Mouse (Mus musculus) kidney, adult 2 months (tissue): Measurements from ENCODE around the gene Rreb1. TPM values are rescaled to one million over a fixed set of nuclear protein-coding genes. Genes with fewer than 3 reads are reported as not detected.

Source experiments
- DNase-seq: peaks from one replicate; pipeline ENCODE4 v3.0.0; 2021
- H3K27ac ChIP-seq: fragments of 200-500 bp; 2 replicates; pipeline ENCODE4 v1.5.1; 2012; ENCODE audit warnings: low read depth, low read length, control low read depth, inconsistent platforms; ENCODE audit not compliant: insufficient read depth
- H3K27me3 ChIP-seq: fragments of 200-500 bp; replicated peaks from 2 replicates; pipeline ENCODE4 v1.6.1; 2012; ENCODE audit warnings: mild to moderate bottlenecking, moderate library complexity, low read length, inconsistent platforms; ENCODE audit not compliant: control insufficient read depth, insufficient read depth
- H3K36me3 ChIP-seq: fragments of 200-500 bp; 2 replicates; pipeline ENCODE4 v1.6.1; 2012; ENCODE audit warnings: mild to moderate bottlenecking, moderate library complexity, low read length, inconsistent platforms; ENCODE audit not compliant: control insufficient read depth, insufficient read depth
- H3K4me1 ChIP-seq: fragments of 200-500 bp; 2 replicates; pipeline ENCODE4 v1.6.1; 2011; ENCODE audit warnings: low read length; ENCODE audit not compliant: control insufficient read depth, insufficient read depth
- H3K4me3 ChIP-seq: fragments of 200-500 bp; 2 replicates; pipeline ENCODE4 v1.5.1; 2011; ENCODE audit warnings: mild to moderate bottlenecking, low read depth, low read length, control low read depth; ENCODE audit not compliant: insufficient read depth
- CTCF ChIP-seq: fragments of 200-500 bp; conservative IDR thresholded peaks from 2 replicates; pipeline ENCODE4 v1.5.1; 2011; ENCODE audit warnings: low read depth, mild to moderate bottlenecking, control low read depth, low read length, moderate library complexity, mixed read lengths; ENCODE audit not compliant: insufficient read depth, insufficient read length
- POLR2A ChIP-seq: fragments of 200-500 bp; IDR thresholded peaks from one replicate; pipeline ENCODE4 v1.6.1; 2011; ENCODE audit warnings: low read depth, low read length, control low read depth
- WGBS: fragments of 180-500 bp; shearing (Covaris S2); methylation state at CpG from one replicate; pipeline ENCODE4 v1.1.7; 2018; 5-methylcytosine and 5-hydroxymethylcytosine counted together
- polyA plus RNA-seq: library from polyadenylated mRNA; depleted of rRNA; stranded (reverse); fragments of >200 nt; gene quantifications from 2 replicates; pipeline ENCODE4 v1.2.3, GENCODE M21; 2012

Rreb1 gene
- polyA plus RNA-seq, 1 experiment: 16.7 TPM

DNA sequence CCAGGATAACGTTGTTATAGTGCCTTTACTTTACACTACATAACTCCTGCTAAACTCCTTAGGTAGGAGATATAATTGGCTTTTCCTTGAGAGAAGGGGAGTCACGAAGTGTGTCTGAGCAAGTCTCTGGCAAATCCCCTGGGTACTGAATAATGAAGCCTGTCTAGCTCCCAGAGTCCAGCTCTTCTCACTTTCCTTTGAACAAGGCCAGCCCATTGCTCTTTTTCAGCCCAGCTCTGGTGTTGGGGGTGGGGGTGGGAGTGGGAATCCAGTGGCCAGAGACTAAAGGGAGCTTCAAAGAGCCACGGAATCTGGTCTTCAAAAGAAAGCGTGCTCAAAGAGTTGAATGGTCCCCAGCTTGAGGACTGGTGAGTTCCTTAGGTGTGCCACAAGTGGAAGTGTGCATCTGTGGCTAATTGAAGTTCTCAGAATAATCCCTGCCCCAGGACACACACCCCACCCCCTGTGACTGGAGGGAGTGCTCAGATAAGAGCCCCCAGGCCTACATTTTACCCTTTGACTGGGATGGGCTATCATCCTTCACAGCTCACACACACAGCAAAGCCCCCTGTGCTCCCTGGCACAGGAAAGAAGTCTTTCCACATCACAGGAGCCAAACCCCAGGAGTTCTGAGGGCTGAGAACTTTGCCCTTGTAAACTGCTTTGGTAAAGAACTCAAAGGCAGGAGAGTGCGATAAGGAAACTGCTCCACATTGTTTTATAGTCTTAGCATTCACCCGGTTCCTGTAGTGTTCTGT lies 24.2 kb downstream of the Rreb1 start:
- no peak overlapping the region for H3K4me3 ChIP-seq
- no peaks in the 10 kb centered on the region for H3K36me3 ChIP-seq
- TF ChIP-seq POLR2A (no peak), CTCF (no peak)
- WGBS: 57% methylated on average over 6 of the region's 6 CpGs
- peaks cover 3% of the 10 kb centered on the region; the same call in 1 of the 2 replicates for H3K4me1 ChIP-seq
- DNase-seq: peak; percentile 55
- no peaks in the 10 kb centered on the region for H3K27me3 ChIP-seq
- no peak overlapping the region for H3K27ac ChIP-seq

DNA sequence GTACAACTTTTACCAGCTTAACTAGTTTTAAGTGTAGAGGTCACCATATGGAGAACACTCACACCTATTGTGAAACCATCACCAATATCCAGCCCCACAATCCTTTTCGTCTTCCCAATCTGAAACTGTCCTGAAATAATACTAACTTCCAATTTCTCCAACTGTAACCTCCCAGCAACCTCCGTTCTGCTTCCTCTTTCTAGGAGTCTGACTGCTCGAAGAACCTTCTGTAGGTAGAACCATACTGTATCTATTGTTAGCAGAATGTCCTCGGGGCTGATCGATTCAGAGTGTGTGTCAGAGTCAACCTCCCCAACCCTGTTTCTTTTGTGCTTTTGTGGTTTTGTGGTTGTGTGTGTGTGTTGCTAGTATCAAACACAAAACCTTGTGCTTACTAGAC lies 25.0 kb downstream of the Rreb1 start:
- WGBS: 88% methylated on average over 5 of the region's 5 CpGs
- H3K36me3 ChIP-seq: no peaks in the 10 kb centered on the region
- H3K4me1 ChIP-seq: peaks cover 3% of the 10 kb centered on the region; the same call in 1 of the 2 replicates
- DNase-seq: no peak
- TF ChIP-seq POLR2A: no peak
- TF ChIP-seq CTCF: no peak
- no peak overlapping the region for H3K27ac ChIP-seq
- no peaks in the 10 kb centered on the region for H3K27me3 ChIP-seq
- H3K4me3 ChIP-seq: no peak overlapping the region

DNA sequence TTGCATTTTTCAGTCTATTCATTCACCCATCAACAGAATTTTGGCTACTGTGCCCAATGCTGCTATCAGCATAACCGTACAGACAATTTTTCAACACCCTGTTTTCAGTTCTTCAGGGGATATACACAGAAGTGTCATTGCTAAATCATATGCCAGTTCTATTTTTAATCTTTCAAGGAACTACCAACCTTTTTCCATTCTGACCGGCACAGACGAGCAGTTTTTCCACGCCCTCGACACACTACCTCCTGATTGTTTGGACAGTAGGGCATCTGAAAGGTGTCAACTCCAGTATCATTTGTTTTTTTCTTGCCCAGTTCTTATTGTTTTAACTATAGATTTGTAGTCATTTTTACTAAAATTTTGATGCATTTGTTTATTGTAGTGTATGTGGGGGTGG lies 25.8 kb downstream of the Rreb1 start:
- 85% methylated on average over 5 of the region's 5 CpGs for whole genome bisulfite sequencing
- H3K4me1 ChIP-seq: peaks cover 3% of the 10 kb centered on the region; the same call in 1 of the 2 replicates
- no peaks in the 10 kb centered on the region for H3K36me3 ChIP-seq
- H3K27me3 ChIP-seq: no peaks in the 10 kb centered on the region
- DNase-seq: no peak
- H3K27ac ChIP-seq: no peak overlapping the region
- no peak for TF ChIP-seq CTCF
- no peak for TF ChIP-seq POLR2A
- H3K4me3 ChIP-seq: no peak overlapping the region

DNA sequence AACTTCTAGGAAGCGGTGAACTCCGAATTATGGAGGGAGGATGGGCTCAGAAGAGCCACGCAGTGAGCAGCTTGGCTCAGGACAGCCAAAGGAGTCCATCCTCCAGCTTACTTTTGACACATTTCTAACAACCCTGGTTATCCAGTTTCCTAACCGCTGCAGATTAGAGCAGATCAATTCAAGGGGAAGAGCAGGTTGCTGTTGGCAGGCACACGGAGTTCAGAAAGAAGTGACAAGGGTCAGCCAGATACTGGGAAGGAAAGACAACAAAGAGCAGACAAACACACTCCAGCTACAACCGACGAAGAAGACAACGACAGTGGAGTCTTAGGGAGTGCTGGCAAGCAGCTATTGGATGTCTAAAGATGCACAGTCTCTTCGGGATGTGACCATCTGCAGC lies 36.8 kb downstream of the Rreb1 start:
- no peak overlapping the region for H3K27ac ChIP-seq
- H3K36me3 ChIP-seq: no peaks in the 10 kb centered on the region
- no peak overlapping the region for H3K4me3 ChIP-seq
- no peak for DNase-seq
- no peaks in the 10 kb centered on the region for H3K27me3 ChIP-seq
- TF ChIP-seq POLR2A: no peak
- no peak for TF ChIP-seq CTCF
- 75% methylated on average over 9 of the region's 9 CpGs for WGBS
- no peaks in the 10 kb centered on the region for H3K4me1 ChIP-seq

DNA sequence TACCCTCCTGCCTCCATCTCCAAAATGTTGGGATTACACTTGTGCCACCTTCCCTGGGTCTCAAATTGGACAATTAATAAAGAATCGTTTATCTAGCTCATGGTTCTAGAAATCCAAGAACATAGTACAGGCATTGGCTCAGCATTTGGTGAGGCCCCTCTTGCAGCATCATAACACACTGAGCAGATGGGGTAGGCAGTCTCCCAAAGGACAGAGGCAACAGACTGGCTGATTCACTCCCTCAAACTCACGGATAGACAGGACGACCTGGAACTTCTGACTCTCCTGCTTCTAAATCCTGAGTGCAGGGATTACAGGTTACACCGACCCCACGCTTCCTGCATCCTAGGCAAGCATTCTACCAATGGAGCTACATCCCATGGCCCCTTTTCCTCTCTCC lies 38.5 kb downstream of the Rreb1 start:
- no peak for DNase-seq
- WGBS: 89% methylated on average over 5 of the region's 5 CpGs

DNA sequence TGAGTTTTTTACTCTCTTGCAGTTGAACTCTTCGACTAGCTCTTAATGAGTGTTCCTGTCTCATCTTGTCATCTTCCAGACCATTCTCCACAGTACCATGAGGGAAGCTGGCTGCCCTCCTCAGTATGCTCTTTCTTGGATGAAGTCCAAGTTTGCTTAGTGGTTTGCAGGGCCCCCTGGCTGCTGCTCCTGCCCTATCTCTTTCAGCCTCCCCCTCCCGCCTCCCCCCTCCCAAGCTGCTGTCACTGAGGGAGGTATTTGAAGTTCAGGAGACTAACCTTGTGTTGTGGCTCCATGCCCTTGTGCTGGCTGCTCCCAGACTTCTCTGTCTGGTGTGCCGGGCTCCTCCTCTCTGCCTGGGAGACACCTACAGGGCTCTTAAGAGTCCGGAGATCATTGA lies 43.2 kb downstream of the Rreb1 start:
- no peak for TF ChIP-seq POLR2A
- no peak for TF ChIP-seq CTCF
- Histone ChIP-seq H3K27me3 (no peaks in the 10 kb centered on the region), H3K4me1 (no peaks in the 10 kb centered on the region; the same call in 1 of the 2 replicates), H3K27ac (no peak overlapping the region), H3K36me3 (no peaks in the 10 kb centered on the region), H3K4me3 (no peak overlapping the region)
- DNase-seq: no peak
- WGBS: 37% methylated on average over 4 of the region's 4 CpGs

More for the DNA sequence above, 38.5 kb downstream of the Rreb1 start:
- Histone ChIP-seq H3K27ac (no peak overlapping the region), H3K27me3 (no peaks in the 10 kb centered on the region), H3K4me3 (no peak overlapping the region), H3K4me1 (no peaks in the 10 kb centered on the region), H3K36me3 (no peaks in the 10 kb centered on the region)
- TF ChIP-seq CTCF (no peak), POLR2A (no peak)

DNA sequence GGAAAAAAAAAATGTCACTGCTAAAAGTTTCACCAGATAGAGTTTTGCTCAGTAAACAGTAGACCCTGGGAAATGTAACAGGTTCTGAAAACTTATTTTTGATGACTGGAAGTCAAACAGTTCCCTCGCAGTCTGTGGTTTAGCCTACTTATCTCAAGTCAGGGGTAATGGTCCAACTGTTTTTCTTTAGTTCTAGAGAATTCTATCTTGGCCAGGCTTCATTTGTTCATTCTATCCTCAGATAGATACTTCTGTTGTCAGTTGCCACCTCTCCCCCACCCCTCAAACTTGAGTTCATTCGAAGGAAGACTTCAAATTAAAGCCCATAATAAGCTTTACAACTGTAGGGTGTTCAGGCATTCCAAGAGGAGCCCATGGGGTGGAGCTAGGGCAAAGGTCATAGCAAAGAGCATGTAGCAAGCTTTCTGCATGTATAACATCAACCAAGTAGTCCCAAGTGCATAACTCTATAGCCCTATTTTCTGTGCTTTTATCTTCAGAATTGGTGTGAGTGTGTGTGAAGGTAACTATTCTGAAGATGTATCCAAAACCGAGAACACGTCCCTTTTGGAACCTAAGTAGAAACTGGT lies 46.2 kb downstream of the Rreb1 start:
- 65% methylated on average over 4 of the region's 4 CpGs for WGBS
- peaks cover 4% of the 10 kb centered on the region; the same call in 1 of the 2 replicates for H3K4me1 ChIP-seq
- TF ChIP-seq POLR2A: no peak
- no peaks in the 10 kb centered on the region for H3K27me3 ChIP-seq
- no peaks in the 10 kb centered on the region for H3K36me3 ChIP-seq
- no peak overlapping the region for H3K4me3 ChIP-seq
- H3K27ac ChIP-seq: no peak overlapping the region
- DNase-seq: peak; percentile 59
